Mouse (Mus musculus) left cerebral cortex, adult 11 months (tissue): ENCODE data around the gene Fam199x.

Source experiments
- DNase-seq: peaks from one replicate; pipeline ENCODE4 v3.0.0; 2022; ENCODE audit warnings: low spot score

Gene Fam199x

GRCm38 (mm10) chrX:137049425-137050225 lies at the start of gene Fam199x:
Gene Fam199x, plus strand, starts transcription at chrX:137049594.
- DNase-seq, result no peak

- no peak for DNase-seq
These were observed 34.2 kb upstream of the Fam199x start for GRCm38 (mm10) chrX:137015099-137015709.

- no peak for DNase-seq
These were observed 31.7 kb upstream of the Fam199x start for GRCm38 (mm10) chrX:137017668-137018067.

- DNase-seq, result peak; percentile 32
These were observed 30.1 kb upstream of the Fam199x start for GRCm38 (mm10) chrX:137019310-137019709.

- DNase-seq, result no peak
These were observed 18.5 kb upstream of the Fam199x start for GRCm38 (mm10) chrX:137030916-137031315.

GRCm38 (mm10) chrX:137031726-137032125 lies 17.7 kb upstream of the Fam199x start:
- no peak for DNase-seq

GRCm38 (mm10) chrX:137034322-137034721 lies 15.1 kb upstream of the Fam199x start:
- DNase-seq, result no peak

GRCm38 (mm10) chrX:137037470-137037999 lies 11.9 kb upstream of the Fam199x start:
- DNase-seq, result no peak

- peak; percentile 82 for DNase-seq
These were observed 11.4 kb upstream of the Fam199x start, which contains the start of gene Slc25a53 for GRCm38 (mm10) chrX:137038000-137038483. Gene Slc25a53, minus strand, starts transcription at chrX:137038302.

- no peak for DNase-seq
These were observed 10.9 kb upstream of the Fam199x start for GRCm38 (mm10) chrX:137038502-137038901.

- no peak for DNase-seq
These were observed 352 bp upstream of the Fam199x start for GRCm38 (mm10) chrX:137049060-137049424.

- no peak for DNase-seq
These were observed 13.8 kb downstream of the Fam199x start for GRCm38 (mm10) chrX:137063202-137063601.

- no peak for DNase-seq
These were observed 55.1 kb downstream of the Fam199x start for GRCm38 (mm10) chrX:137104531-137104930.

- no peak for DNase-seq
These were observed 57.1 kb downstream of the Fam199x start for GRCm38 (mm10) chrX:137106498-137106897.

GRCm38 (mm10) chrX:137118097-137118746 lies 68.8 kb downstream of the Fam199x start:
- no peak for DNase-seq

GRCm38 (mm10) chrX:137119675-137120423 lies 70.5 kb downstream of the Fam199x start:
- no peak for DNase-seq

GRCm38 (mm10) chrX:137121718-137122117 lies 72.3 kb downstream of the Fam199x start, which contains the start of gene Esx1:
Gene Esx1, minus strand, starts transcription at chrX:137122083.
- no peak for DNase-seq

GRCm38 (mm10) chrX:137127542-137127941 lies 78.1 kb downstream of the Fam199x start:
- DNase-seq, result no peak
